Mouse (Mus musculus) v-Abl transformed pro-B cells (cell line): ENCODE measurements around the gene Isl1.

Experiments used
- in situ Hi-C, 2 experiments: fragments of 400-800 bp; cut with MboI; formaldehyde crosslinking; loops; one replicate each; pipeline ENCODE4 v1.15.1; 2025; ENCODE audit not compliant: unreplicated experiment in 2 of 2

Isl1 gene

DNA sequence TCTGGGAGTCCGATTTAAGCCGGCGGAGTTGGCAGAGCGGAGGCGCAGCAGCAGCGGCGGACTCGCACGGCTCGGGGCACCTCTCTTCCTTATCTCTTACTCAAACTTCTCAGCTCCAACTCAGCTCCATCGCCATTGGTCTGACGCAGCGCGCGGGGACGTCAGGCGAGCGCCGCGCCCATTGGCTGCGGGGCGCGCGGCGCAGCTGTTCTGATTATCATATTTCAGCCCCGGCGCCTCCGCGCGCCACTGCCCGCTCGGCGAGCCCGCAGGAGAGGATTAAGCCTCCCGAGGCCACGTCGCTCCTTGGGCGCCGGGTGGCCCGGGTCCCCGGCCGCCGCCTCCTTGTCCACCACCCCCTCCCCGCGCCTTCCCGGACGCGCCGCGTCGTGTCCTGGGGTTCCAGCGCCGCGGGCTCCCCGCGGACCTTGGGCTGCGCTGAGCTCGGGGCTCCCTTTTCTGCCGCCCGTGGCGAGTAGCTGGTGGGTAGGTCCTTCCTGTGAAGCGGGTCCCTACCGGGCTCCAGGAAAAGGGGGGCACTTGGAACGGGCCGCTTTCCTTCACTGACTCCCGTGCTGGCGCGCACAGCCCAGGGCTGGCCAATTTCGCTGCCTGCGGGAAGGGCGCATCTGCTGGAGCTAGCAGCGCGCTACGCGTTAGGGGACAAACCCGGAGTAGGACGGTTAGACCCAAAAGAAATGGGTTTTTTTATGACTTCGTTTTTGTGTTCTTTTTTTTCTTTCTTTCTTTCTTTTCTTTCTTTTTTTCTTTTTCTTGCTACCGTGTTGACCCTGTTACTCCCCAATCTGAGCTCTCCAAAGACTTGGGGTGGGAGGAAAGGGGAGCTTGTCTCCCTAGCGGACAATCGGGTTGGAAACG is at the start of gene Isl1:
TSS of gene Isl1 (minus strand) at position 106 of the 879 bp plus-strand sequence.
- in situ Hi-C loops: no loop called here

DNA sequence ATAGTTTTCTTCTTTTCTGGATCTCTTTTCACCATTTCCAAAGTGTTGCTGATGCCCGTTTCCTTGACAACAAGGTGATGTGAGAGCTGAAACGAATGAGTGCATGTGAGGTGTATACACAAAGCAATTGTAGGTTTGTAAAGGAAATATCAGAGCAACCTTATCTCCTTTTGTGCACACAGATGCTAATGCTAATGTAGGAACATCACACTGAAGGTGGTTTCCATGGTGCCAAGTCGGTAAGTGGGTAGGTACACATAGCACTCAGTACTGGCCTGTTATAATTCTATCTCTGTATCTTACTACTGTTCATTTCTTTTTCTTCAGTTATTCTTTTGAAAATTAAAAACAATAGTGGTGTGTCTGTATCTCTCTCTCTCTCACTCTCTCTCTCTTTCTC is 26.3 kb upstream of the Isl1 start:
- in situ Hi-C loops: no loop called here

DNA sequence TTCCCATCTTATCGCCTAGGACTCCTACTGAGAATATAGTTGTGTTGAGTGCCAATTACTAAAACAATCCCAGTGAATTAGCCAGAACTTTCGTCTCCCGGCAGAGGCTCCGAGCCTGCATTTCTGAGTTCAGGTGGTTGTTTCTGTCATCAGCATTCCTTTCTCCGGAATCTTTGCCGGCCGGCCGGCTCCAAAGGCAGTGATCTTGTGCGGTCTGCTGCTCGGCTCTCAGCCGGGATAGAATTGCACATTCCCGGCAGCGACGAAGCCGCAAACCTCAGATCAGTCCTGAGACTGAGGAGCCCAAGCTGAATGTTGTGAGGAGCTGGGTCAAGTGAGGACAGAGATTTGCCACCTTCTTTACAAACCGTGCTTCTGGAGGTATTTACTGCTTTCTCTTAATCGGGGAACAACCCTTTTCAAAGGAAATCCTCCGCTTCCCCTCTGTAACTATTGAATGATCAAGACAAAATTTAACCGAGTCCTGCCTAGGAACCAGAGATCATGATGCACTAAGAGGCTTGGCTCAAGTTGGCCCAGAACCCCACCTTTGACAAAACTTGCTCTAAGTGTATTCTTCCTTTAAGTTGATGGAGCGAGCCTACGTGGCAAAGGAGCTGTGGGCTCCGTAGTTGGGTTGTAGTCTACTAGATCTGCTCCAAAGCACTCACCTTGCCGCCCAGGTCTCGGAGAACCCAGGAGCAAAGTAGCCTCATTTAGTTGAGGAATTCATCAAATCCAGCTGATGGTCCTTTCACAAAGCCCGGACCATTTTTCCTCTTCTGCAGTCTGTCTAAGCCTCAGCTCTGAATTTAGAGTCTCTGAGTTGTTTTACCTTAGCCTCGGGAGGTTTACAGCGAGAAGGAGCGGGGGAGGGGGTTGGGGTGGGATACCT is 4.4 kb upstream of the Isl1 start:
- in situ Hi-C loops: no loop called here

DNA sequence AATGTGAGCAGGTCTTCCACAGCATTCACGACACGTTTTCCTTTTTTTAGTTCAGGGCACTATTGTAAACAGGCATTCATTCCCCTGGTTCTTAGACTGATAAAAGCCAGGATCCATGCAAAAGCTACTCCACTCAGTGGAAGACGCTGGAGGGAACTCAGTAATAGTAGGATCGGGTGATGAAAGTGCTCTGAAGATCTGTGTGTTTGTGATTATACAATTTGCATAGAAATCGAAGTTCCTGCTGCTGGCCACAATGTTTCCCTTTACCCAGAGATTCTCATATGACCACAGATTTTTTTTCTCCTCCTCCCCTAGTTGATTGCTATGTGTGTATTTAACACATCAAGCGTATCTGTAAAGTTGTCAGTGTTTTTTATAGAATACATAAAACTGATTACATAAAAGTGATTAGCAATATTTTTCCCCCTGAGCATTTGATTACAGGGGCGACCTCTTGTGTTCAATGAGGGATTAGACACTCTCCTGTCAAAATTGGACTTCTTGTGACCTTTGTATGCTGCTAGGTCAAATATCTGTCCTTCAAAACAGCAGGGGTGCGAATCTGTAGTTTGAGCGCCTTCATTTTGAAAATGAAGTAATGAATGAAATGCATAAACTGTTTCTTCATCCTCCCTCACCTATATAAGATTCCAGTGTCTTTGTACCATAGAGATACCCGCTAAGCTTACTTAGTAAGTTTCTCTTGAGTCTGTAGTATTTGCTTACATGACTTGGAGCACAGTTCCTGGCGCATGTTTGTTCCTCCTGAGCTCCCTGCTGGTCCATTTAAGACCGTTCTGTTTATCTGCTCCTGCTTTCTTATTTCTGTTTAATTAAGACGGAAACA is 2.6 kb upstream of the Isl1 start:
- in situ Hi-C loops: no loop called here

DNA sequence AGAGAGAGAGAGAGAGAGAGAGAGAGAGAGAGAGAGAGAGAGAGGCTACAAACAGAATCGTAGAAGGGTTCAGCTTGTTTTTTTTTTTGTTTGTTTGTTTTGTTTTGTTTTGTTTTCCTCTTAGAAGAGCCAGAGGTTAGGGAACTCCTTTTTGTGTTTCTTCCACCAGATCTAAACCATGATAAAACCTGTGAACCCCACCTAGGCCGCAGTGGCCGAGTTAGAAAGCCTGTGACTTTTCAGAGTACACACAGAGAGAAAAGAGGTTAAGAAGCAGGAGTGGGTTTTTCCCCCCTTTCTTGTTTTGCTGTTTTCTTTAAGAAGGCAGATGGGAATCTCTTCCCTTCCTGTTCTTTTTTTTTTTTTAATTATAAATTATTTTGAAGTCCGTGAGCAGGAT is 1.5 kb upstream of the Isl1 start:
- in situ Hi-C loops: no loop called here

DNA sequence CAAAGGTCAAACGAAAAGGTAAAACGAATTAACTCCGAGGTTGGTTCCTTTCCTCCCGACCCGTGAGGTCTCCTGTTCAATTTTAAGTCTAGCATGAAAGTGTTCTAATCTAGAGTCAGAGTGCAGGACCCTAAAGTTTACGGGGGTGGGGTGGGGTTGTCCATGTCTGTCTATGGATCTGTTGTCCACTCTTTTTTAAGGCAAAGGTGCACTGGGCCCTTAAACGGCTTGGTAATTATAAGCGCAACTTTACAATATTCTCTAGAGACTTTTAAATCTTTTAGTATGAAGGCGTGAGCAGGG is 925 bp upstream of the Isl1 start:
- in situ Hi-C loops: no loop called here

DNA sequence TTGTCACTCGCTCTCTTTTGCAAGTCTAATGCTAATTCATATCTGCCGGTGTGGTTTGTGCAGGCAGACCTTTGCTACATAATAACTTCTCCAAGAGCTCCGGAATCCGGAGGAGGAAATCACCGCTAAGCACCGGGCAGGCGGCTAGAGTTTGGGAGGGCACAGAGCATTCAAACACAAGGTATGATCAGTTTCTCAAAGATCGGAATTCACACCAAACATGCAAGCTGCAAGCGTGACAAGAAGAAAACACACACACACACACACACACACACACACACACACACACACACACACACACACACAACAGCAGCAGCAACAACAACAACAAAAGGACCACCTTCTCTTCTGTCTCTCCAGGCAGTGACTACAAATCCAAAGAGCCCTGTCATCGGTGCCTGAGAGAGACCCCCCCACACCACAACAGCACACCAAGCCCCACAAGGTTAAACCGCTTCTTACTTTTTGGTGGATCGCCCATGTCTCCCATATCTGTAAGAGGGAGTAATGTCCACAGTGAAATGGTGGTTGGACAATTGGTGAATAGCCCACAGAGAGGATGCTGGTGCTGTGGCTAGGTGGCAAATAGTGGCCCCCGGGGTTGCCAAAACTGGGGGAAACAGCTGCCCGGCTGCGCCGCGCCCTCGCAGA is 431 bp downstream of the Isl1 start:
- in situ Hi-C loops: no loop called here

DNA sequence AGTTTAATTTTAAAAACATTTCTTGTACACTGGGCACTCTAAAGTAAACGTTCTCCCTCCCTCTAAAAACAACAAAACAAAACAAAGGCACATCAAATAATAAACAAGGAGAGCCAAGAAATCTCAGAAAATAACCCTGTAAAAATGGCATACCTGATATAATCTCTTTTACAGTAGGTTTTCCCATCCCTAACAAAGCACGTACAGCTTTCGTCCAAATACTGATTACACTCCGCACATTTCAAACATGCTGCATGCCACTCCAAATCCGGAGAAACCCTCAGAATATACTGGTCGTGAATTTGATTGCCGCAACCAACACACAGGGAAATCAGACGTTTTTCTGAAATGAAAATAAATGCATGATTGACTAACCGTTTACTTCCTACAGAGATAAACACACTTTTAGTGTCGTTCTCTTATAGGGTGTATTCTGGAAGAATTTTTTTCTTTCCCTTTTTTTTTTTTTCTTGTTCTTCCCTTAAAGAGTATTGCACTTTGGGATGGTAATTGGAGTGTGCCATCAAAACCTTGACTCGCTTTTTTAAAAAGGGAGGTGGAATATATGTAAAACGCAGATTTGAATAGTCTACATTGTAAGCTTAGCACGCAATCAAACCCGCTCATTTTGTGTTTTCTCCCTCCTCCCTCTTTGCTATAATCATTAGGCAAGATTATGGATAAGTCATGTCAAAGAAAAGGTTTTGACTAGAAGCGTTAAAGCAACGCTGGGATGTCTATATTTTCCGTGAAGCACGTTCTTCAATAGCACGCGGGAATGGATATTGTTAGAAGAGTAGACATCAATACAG is 1.2 kb downstream of the Isl1 start:
- in situ Hi-C loops: no loop called here

DNA sequence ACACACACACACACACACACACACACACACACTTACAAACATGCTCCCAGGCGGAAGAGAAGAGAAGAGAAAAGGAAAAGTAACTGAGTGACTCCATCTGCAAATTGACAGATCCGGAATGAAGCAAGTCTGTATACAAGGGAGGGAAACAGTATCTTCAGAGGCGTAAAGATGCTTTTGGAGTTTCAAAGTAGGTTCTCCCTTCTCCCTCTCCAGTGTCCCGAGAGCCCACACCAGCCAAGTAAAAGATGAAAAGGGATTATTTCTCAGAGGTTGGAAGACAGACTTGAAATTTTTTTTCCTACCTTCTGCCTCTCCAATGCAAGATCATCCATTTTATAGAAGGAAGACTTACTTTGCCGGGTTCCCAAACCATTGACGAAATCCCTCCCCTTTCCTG is 2.9 kb downstream of the Isl1 start:
- in situ Hi-C loops: no loop called here

DNA sequence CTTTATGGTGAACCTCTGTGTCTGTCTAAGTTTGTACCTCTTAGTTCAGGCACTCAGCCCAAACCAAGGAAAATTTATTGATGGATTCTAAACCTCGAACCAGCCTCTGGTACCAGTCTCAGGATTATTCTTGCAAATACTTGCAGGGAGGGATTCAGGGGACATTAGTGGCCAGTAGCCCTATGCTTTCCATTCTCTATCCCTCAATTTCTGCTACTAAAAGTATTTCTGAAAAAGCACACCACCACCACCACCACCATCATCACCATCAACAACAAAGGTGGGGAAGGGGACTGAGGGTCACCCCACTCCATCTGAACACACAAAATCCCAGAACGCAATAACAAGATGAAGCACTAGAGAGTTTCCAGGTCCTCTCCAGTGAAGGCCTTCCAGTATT is 3.8 kb downstream of the Isl1 start:
- in situ Hi-C loops: no loop called here

DNA sequence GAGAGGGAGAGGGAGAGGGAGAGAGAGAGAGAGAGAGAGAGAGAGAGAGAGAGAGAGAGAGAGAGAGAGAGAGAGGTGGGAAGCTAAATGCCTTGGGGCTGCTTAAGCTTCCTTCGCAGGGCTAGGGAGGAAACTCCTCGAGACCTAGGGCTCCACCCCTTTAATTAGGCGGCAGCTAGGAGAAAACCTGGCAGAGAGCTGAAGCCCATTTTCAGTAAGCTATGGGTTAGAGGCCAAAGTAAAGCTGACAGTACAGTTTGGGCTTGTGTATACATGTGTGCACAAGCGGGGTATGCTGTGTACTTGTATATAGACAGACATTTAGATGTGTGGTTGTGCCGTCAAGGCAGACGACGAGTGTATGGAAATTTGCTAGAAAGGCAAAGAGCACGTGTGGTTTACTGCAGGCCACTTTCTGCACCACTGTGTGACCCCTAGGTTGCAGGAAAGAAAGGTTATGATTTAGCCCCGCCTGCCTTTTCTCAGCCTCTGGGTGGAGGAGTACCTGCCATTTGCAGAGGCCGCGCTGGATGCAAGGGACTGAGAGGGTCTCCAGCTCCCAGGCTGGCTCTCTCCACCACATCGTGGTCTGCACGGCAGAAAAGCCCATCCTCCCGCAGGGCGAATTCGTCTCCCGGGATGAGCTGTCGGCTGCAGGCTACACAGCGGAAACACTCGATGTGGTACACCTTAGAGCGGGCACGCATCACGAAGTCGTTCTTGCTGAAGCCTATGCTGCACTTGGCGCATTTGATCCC is 4.6 kb downstream of the Isl1 start:
- in situ Hi-C loops: no loop called here

DNA sequence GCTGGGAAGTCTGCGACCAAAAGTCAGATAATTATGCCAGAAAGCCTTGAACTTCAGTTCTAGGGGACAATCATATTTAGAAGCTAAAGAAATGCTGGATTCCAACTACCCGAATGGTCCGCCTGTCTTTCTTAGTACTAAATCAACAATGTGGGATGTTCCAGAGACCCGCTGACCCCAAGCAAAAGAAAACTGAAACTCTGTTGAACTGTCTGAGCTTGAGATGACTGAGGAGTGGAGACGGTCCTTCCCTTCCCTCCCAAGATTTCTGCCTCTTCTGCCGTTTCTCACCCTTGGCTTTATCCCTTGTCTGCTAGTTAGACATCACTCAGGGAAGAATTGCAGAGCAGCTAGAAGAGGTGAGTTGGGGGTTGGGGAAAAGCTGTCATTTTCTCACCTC is 5.7 kb downstream of the Isl1 start:
- in situ Hi-C loops: no loop called here

DNA sequence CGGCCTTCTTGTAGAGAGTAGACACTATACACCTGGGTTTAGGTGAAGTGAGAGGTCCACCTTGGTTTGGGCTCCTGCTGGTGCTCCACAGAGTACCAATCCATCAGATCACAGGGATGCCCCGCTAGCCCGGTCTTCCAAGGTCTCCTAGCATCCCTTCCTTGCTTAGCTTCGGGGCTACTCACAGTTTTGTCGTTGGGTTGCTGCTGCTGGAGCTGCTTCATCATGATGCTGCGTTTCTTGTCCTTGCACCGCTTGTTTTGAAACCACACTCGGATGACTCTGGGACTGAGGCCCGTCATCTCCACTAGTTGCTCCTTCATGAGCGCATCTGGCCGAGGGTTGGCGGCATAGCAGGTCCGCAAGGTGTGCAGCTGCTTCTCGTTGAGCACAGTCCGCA is 6.6 kb downstream of the Isl1 start:
- in situ Hi-C loops: no loop called here

DNA sequence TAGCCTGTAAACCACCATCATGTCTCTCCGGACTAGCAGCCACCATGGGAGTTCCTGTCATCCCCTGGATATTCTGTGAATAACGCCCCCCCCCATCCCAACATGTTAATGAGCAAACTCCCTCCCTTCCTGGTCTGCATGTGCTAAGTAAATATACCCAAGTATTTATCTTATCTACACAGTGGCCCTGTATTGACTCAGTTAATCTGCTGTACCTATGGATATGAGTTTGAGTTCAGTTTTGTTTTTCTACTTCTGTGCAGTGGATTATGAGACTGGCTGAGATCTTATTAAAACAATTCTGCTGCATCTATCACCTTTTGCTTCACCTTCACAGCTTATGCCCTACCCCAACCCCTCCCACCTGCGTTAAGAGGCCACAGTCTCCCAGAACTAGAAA is 7.8 kb downstream of the Isl1 start:
- in situ Hi-C loops: no loop called here

DNA sequence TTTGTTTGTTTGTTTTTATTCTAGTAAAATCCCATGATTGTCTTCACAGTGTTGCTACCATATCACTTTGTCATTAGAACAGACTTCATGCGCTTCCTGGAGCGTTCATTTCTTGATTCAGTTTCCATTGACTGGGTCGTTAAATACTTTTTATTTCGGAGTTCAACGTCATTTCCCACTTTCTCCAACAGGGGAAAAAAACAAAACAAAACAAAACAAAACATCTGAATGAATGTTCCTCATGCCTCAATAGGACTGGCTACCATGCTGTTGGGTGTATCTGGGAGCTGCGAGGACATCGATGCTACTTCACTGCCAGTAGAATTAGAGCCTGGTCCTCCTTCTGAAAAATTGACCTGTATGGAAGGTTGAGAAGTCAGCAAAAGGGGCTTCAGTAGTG is 10.2 kb downstream of the Isl1 start:
- in situ Hi-C loops: no loop called here

DNA sequence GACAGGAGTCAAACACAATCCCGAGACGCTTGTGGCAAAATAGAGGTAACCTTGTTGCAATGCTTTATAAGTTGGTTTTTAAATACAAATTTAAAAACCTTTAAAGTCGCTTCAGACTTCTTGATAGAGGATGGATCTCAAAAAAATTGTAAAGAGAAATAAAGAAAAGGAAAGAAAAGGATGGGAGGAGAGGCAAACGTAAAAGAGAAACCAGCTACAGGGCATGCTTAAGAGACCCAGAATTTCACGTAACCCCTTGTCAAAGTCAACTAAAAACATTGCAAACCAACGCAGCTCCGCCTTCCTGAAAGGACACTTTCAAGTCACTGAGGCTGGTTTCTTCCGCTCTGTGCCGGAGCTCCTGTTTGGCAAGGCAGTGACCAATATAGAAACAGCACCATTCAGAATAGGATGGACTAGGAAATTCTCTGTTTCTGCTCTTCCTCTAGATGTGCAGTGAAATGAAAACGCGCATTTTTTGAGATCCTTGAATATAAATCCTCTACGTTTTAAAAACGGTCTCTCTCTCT is 10.8 kb downstream of the Isl1 start:
- in situ Hi-C loops: no loop called here

DNA sequence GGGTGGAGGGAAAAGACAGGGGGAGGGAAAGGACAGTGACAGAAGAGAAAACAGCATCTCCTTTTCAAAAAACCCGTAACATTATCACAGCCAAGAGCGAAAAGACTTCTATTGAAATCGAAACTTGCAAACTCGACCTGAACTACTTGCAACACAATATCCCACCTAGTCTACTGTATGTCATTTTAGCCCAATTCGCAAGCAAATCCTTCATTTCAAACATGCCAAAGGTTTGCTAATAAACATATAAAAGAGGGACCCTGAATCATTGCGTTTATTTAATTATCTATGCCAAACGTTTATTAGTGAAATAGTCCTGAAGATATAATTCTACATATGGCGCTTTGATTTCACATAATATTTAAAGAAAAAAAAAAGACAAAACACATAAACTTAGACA is 11.5 kb downstream of the Isl1 start:
- in situ Hi-C loops: no loop called here

DNA sequence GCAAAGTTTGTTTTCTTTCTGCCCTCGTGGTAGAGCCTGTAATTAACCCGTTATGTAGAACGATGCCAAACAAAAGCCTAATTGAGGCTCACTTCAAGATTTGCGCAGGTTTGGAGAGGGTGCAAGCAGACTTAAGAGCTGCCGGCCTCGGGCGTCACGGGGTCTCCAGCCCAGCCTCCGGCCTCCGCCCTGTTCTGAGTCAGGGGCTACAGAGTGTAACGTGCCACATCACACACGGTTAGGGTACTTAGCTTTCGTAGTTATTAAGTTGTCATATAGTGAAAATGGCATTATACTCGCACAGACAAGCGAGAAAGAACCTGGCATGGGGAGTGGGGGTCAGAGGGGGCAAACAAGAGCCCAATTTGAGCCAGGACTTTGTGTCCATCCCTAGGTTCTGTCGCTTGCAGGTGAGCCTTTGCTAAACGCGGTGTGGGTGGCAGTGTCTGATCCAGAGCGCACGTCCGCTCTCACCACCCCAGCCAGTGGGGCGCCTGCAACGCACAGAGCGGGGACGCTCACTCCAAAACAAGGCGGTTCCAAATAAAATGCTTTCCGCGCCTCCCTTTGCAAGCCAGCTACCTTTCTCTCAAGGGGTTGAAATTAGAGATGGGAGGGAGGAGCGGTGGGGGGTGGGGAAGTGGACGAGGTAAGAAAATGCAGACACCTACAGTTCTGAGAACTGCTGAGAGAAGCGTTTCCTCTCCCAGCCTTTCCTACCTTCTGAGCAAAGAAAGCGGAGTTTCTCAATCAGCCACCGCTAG is 12.3 kb downstream of the Isl1 start:
- in situ Hi-C loops: no loop called here
